Mouse (Mus musculus) brain, embryonic 14.5 days (tissue): ENCODE results near the gene Fam174b.

Experiments used
- CTCF ChIP-seq: fragments of 200-500 bp; IDR thresholded peaks from 2 replicates; pipeline ENCODE4 v1.5.1; 2012; ENCODE audit warnings: inconsistent platforms, mild to moderate bottlenecking, moderate library complexity, borderline replicate concordance; ENCODE audit not compliant: insufficient read depth, insufficient read length; ENCODE audit errors: extremely low read depth
- POLR2A ChIP-seq: fragments of 200-500 bp; IDR thresholded peaks from 2 replicates; pipeline ENCODE4 v1.6.1; 2012; ENCODE audit warnings: mild to moderate bottlenecking, inconsistent platforms, borderline replicate concordance; ENCODE audit not compliant: poor library complexity, insufficient read depth, insufficient read length, severe bottlenecking; ENCODE audit errors: extremely low read depth

- TF ChIP-seq CTCF (no peak), POLR2A (no peak)
These were observed 22.1 kb upstream of the Fam174b start for GRCm38 (mm10) chr7:73718031-73718430.
